8 mouse cellular contexts compared by ENCODE assay signal in the genomic region with DNA sequence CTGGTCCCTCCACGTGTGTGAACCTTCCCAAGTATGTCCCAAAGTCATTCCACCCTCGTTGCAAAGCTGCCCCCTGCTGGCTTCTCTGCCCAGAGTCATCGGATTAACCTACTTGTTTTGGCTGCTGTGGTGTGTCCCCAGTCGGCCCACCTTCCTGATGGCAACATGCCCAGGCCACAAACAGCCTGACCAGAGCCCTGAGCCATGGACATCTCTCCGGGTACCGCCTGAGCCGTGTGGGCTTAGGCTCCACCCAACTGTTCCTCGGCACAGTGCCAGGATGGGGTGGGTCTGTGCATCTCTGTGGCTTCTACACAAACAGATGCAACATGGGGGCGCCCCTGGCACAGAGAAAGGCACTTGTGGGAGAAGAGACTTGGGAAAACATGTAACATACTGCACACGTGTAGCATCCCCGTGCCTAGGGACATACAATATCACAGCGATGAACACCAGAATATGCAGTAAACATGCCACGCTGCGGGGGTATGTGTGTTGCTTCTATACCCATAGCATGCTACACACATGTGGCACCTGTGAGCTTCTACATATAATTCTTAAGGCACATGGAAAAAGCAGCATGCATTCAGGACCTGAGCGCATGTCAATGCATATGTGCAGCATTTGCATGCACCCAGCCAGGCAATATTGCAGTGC. TPM values are rescaled to one million over a fixed set of nuclear protein-coding genes. Genes with fewer than 3 reads are reported as not detected.
DNase-seq lines count a peak whose midpoint lies in the region; ATAC-seq and TF ChIP-seq lines count a peak whose summit lies in the region.

No protein-coding gene starts in this region.

- ATAC-seq in intestine, embryonic 14.5 days (replicated peaks; ENCODE audit: low FRiP score, low TSS enrichment, low read depth), result no peak
- ATAC-seq in inflammation-experienced regulatory T-cells, adult 6 months, result no peak

- TF ChIP-seq POLR2A in cortical plate, adult 2 months (IDR thresholded peaks at IDR 0.05; ENCODE audit: extremely low read depth, insufficient read depth, low read length), result no peak

- peak overlapping the region; percentile 66 for H3K27ac ChIP-seq in cortical plate, adult 2 months (ENCODE audit: insufficient read depth, low read length)
- H3K27ac ChIP-seq in intestine, embryonic 14.5 days (ENCODE audit: low read depth), result no peak overlapping the region

- H3K4me3 ChIP-seq in cortical plate, adult 2 months (ENCODE audit: insufficient read depth, low read length), result peak overlapping the region; percentile 71
- peak overlapping the region; percentile 60 for H3K4me3 ChIP-seq in intestine, embryonic 14.5 days (ENCODE audit: low read depth, low read length)

- peaks cover 56% of the 10 kb centered on the region for H3K27me3 ChIP-seq in intestine, embryonic 14.5 days (replicated peaks; ENCODE audit: control insufficient read depth, insufficient read depth, low read length)

- peak; percentile 65 for TF ChIP-seq CTCF in cortical plate, adult 2 months (IDR thresholded peaks at IDR 0.05; ENCODE audit: extremely low read depth, insufficient read depth, low read length)

- 3% methylated on average over 15 of the region's 15 CpGs for WGBS in intestine, embryonic 14.5 days

- peak overlapping the region; percentile 91 for H3K4me2 ChIP-seq in intestine, embryonic 14.5 days (ENCODE audit: low read length)

- peak; percentile 79 for DNase-seq in adrenal gland, adult 8-10 months
- DNase-seq in gastrocnemius, postnatal 25 days, result peak; percentile 59
- peak; percentile 83 for DNase-seq in intestine, embryonic 14.5 days (ENCODE audit: low spot score)
- DNase-seq in left cerebral cortex, adult 8-10 months (ENCODE audit: low spot score in 2 of 2), result peak; percentile 81 to 93
- peak; percentile 75 for DNase-seq in lung, postnatal 36 days
- DNase-seq in right cerebral cortex, adult 2 months (ENCODE audit: low spot score in 2 of 2), result peak; percentile 89 to 90

- no peak overlapping the region for H3K9ac ChIP-seq in intestine, embryonic 14.5 days (ENCODE audit: low read length)

- peaks cover 6% of the 10 kb centered on the region for H3K4me1 ChIP-seq in cortical plate, adult 2 months (ENCODE audit: control insufficient read depth, insufficient read depth, low read length)
- H3K4me1 ChIP-seq in intestine, embryonic 14.5 days (replicated peaks; ENCODE audit: control insufficient read depth, insufficient read depth, low read length), result peaks cover 21% of the 10 kb centered on the region

- no peaks in the 10 kb centered on the region for H3K9me3 ChIP-seq in intestine, embryonic 14.5 days (ENCODE audit: control insufficient read depth, low read length)

- H3K36me3 ChIP-seq in intestine, embryonic 14.5 days (ENCODE audit: control insufficient read depth, insufficient read depth, low read length), result no peaks in the 10 kb centered on the region

RNA-seq across cellular contexts. Expression of gene Adgrb2, which starts 0.8 kb away (rescaled TPM):
- 10 to 100 TPM; 26.8 to 55.8 (median 42.2) TPM for total RNA-seq in adrenal gland, adult 8-10 months (2022)
- 306 and 345 TPM in 2 replicates for polyA plus RNA-seq in cortical plate, adult 2 months (2012; rRNA removed)
- under 1 TPM; 0.54 to 0.56 TPM for total RNA-seq in gastrocnemius, postnatal 25 days (2021)
- polyA plus RNA-seq in intestine, embryonic 14.5 days (2014; fragmentation: Nextera tagmentation; extraction: Ambion mirVana), result 2.7 and 2.9 TPM in 2 replicates
- total RNA-seq in left cerebral cortex, adult 8-10 months (2022), result 100 to 1,000 TPM; 349 to 362 (median 356) TPM
- 1 to 10 TPM in 1 of 3 experiments, under 1 TPM in 1, not detected in 1; 0.58 to 1.2 TPM for polyA plus RNA-seq in inflammation-experienced regulatory T-cells, adult 6 months (2017; shearing (Covaris generic))

RNA-seq across cellular contexts. Expression of gene Spocd1, which starts 54.8 kb away (rescaled TPM):
- total RNA-seq in adrenal gland, adult 8-10 months (2022), result 1 to 10 TPM; 1.2 to 2.7 (median 2.1) TPM
- 0.13 and 0.28 TPM in 2 replicates for polyA plus RNA-seq in cortical plate, adult 2 months (2012; rRNA removed)
- total RNA-seq in gastrocnemius, postnatal 25 days (2021), result not detected
- 0.15 TPM in 1 of 2 replicates, not detected in the other for polyA plus RNA-seq in intestine, embryonic 14.5 days (2014; fragmentation: Nextera tagmentation; extraction: Ambion mirVana)
- total RNA-seq in left cerebral cortex, adult 8-10 months (2022), result under 1 TPM; 0.26 to 0.94 (median 0.68) TPM
- not detected for polyA plus RNA-seq in inflammation-experienced regulatory T-cells, adult 6 months (2017; shearing (Covaris generic))

Comparison
In these comparisons a context has a peak if more than half of its experiments do, and no peak if none do; other contexts are left out.
1. RNA of gene Adgrb2, which starts 0.8 kb away (total RNA-seq): 349 to 362 TPM in left cerebral cortex, adult 8-10 months and 26.8 to 55.8 TPM in adrenal gland, adult 8-10 months; 0.54 to 0.56 TPM in gastrocnemius, postnatal 25 days; every median in the first group is over 10 times any median in the second.
2. Peak in every context shown above with its lines, with median percentiles within 50 percentile points of each other: DNase-seq.